Mouse (Mus musculus) urinary bladder, postnatal 14 days (tissue): ENCODE results near the gene Mrps27.

Experiments
- DNase-seq: peaks from one replicate; pipeline ENCODE4 v3.0.0; 2021; ENCODE audit warnings: low spot score

Mrps27 gene

GRCm38 (mm10) chr13:99351596-99351995 lies 7.0 kb downstream of the Mrps27 start:
- no peak for DNase-seq

- peak; percentile 94 for DNase-seq
Observed at GRCm38 (mm10) chr13:99352758-99353489, 8.3 kb downstream of the Mrps27 start.

DNA sequence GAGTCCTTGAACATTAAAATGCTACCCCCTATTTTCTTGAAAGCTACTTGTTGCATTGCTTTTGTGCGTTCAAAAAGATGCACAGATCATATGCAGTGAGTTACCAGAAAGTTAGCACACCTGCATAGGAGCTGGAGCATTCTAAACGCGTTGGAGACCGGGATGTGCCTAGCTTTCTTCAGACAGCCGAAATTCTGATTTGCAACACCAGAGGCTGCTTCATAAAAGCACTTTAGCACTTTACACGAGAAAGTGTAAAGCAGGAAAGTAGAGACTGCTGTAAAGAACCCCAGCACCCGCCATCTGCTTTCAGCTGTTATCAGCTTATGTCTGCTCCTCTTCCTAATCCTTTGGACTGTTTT lies 8.9 kb downstream of the Mrps27 start:
- no peak for DNase-seq

DNA sequence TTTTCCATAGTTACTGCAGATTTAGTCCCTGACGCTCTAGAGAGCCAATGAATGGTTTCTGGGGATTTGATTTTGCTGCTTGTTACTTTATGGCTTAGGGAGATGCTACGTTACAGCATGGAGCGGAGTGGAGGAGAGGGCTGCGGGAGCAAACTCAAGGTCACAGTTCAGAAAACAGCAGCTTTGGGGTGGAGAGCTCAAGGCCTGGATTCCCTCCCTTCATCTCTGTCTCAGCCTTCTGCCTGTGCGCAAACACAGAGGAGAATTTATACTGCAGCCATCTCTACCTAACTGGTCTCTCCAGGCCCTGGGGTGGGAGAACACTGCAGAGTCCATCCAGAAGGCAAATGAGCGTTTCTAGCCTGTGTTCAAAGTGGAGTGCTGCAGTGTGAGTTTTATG lies 10.5 kb downstream of the Mrps27 start:
- DNase-seq, result no peak

- DNase-seq, result no peak
Observed at GRCm38 (mm10) chr13:99355861-99356260, 11.3 kb downstream of the Mrps27 start.

- DNase-seq, result no peak
Observed at GRCm38 (mm10) chr13:99356428-99357265, 12.1 kb downstream of the Mrps27 start.

GRCm38 (mm10) chr13:99358921-99359320 lies 14.3 kb downstream of the Mrps27 start:
- no peak for DNase-seq

GRCm38 (mm10) chr13:99363866-99364265 lies 19.3 kb downstream of the Mrps27 start:
- DNase-seq, result no peak

GRCm38 (mm10) chr13:99366422-99367175 lies 22.0 kb downstream of the Mrps27 start:
- no peak for DNase-seq

DNA sequence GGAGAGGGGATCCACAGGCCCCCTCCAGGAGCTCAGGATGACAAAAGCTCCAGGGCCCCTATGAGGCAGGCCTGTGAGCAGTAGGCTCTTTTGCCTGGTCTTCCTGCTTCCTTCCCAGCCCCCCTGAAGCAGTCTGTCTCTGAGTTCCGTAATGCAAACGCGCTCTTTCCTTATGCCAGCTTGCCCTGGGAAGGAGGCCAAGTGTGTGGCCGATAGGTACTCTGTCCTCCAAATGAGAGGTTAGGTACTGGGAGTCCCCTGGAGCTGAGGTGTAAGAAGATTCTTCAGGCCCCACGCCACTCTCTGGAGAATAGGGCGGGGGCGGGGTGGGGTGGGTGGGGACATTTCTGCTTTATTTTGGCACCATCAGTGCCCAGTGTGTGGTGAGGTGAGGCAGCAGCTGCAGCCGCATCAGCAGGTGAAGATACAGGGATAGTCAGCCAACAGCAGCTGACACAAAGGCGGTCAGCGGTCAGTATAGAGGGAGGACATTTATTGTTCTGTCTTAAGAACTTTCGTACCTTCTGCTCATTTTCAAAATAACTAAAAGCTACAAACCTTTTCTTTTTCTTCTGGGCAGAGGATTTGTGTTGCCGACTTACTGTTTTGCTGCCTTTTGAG lies 23.1 kb downstream of the Mrps27 start:
- DNase-seq, result no peak

DNA sequence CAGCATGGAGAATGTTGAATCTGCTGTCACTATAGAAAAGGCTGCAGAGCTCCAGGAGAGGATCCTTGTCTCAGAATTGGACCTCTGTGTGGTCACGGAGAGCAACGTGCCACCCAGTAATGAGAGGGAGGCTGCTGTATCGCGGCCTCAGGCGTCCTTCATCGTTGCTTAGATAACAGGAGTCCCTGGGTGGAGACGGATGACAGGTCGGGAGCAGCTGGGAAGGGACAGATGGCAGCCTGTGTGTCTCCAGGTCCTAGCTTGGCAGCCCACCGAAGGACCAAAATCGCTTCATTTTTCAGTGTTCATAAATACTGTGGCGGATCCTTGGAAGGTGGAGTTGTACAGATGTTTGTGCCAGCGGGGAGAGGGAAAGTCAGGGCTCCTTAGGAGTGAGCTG lies 24.5 kb downstream of the Mrps27 start:
- DNase-seq, result no peak

DNA sequence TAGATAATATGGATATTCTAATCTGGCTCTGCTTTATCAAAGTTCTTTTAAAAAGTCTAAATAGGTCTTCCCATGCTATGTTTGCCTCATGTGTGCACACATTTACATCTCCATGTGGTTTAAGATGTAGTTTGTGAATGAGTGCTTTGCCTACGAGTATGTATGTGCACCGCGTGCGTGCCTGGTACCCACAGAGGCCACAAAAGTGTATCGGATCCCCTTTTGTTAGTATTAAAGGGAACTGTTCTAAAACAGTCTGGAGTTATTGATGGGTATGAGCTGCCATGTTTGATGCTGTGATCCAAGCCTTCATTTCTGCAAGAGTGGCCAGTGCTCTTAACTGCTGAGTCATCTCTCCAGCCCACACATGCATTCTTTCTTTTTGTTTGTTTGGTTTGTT lies 26.7 kb downstream of the Mrps27 start:
- no peak for DNase-seq

DNA sequence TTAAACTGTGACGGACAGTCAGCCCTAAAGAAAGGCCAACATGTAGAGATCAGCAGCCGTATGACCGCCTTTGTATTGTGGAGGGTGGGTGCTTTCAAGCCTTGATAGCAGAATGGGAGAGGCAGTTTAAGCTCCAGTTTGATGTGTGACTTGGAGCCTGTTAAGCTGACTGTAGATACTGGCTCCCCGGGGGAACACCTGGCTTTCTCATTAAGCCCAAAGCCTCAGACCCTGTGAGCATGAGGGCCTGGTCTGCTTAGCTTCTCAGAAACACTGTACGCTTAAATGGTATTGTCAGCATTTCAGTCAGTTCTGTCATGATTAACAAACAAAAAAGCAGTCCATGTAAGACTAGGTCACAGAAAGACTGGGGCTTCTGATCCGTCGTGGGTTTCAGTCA lies 29.1 kb downstream of the Mrps27 start:
- DNase-seq, result no peak

- no peak for DNase-seq
Observed at GRCm38 (mm10) chr13:99374191-99374590, 29.6 kb downstream of the Mrps27 start.

DNA sequence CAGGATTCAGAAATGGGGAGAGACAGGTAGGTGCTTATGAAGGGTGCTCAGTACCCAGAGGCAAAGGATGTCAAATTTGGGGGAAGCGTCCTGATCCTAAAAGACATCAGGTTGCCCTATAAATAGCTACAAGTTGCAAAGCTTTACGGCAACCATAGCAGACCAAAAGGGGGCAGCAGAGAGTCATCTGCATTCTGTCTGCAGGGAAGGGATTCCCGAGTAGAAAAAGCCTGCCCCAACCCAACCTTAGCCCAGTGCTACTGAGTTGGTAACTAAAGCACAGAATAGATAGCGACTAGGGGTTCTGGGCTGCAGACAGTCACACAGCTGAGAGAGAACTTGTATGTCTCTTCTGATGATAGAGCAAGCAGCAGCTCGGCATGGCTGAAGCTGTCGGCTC lies 31.0 kb downstream of the Mrps27 start:
- DNase-seq, result peak; percentile 85

- DNase-seq, result no peak
Observed at GRCm38 (mm10) chr13:99377055-99377454, 32.5 kb downstream of the Mrps27 start.

DNA sequence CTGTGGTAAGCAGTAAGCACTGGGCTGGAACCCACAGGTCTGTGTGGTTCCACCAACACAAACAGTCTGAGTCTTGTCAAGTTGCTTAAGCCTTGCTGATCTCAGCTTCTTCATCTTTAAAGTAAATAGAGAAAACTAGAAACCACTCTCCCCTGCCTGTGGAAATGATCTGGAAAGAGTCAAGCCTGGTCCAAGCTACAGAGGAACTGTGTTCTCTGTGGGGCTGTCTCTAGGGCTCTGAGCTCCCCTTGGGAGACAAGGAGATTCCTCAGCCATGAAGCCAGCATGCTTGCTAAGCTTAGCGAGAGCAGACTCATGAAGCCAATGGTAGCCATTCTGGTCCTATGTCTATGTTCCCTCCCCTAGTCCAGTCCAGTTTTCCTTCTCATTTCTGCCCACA lies 33.6 kb downstream of the Mrps27 start:
- DNase-seq, result no peak

DNA sequence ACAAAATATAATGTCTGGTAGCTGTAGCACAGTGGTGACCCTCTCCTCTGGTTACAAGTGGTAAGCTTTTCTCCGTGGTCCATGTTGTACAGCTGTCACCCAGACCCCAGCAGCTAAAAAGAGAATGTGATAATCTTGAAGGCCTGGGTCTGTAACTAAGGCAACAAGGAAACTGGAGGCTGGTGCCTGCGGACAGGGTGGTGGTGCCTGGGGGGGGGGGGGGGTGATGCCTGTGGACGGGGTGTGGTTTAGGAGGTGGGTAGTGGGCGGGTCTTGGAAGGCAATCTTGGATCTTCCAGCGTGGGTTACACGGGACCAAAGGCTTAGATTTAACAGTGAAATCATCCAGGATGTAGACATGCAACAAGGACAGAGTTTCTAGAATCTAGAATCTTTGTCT lies 37.8 kb downstream of the Mrps27 start:
- no peak for DNase-seq

GRCm38 (mm10) chr13:99384555-99385203 lies 40.1 kb downstream of the Mrps27 start:
- DNase-seq, result no peak

- no peak for DNase-seq
Observed at GRCm38 (mm10) chr13:99385911-99386310, 41.3 kb downstream of the Mrps27 start.

DNA sequence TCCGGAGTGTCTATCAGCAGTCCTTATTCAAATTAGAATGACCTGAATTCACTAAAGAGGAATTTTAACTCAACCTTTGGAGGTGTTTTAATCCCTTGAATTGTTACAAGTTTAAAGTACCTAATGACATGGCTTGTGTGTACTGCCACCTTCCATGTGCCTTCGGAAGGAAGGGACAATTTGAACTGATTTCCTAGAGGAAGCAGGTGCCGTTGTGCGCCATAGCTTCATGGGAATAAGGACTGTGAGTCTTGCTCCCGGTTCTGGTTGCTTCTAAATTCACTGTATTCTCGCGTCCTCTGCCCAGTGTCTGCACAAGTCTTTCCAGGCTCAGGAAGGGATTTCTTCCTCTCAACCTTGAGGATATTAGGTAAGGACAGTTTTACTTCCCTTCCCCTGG lies 41.8 kb downstream of the Mrps27 start:
- DNase-seq, result no peak
